Mouse (Mus musculus) small intestine, adult 2 months (tissue): ENCODE data around the gene Csf2rb2. TPM values are rescaled to one million over a fixed set of nuclear protein-coding genes. Genes with fewer than 3 reads are reported as not detected.
"Not testable (repeated sequence)": the region's sequence is repeated elsewhere in the genome, so short reads cannot be mapped to it uniquely, and the experiment has no call there.

Source experiments
- H3K27ac ChIP-seq: fragments of 200-500 bp; 2 replicates; pipeline ENCODE4 v1.5.1; 2012; ENCODE audit warnings: low read depth, low read length, control low read depth, inconsistent platforms; ENCODE audit not compliant: insufficient read depth
- H3K27me3 ChIP-seq: fragments of 200-500 bp; 2 replicates; pipeline ENCODE4 v1.6.1; 2012; ENCODE audit warnings: mild to moderate bottlenecking, moderate library complexity, low read length, inconsistent platforms; ENCODE audit not compliant: control insufficient read depth, insufficient read depth
- H3K36me3 ChIP-seq: fragments of 200-500 bp; 2 replicates; pipeline ENCODE4 v1.6.1; 2012; ENCODE audit warnings: mild to moderate bottlenecking, low read length, control low read depth, inconsistent platforms; ENCODE audit not compliant: control insufficient read depth, insufficient read depth
- H3K4me1 ChIP-seq: fragments of 200-500 bp; 2 replicates; pipeline ENCODE4 v1.6.1; 2012; ENCODE audit warnings: low read length, inconsistent platforms, mixed read lengths; ENCODE audit not compliant: control insufficient read depth, insufficient read depth, insufficient read length
- H3K4me3 ChIP-seq: fragments of 200-500 bp; 2 replicates; pipeline ENCODE4 v1.5.1; 2012; ENCODE audit warnings: low read depth, mild to moderate bottlenecking, control low read depth, inconsistent platforms, low read length, moderate library complexity
- CTCF ChIP-seq: fragments of 200-500 bp; IDR thresholded peaks from 2 replicates; pipeline ENCODE4 v1.5.1; 2012; ENCODE audit warnings: low read depth, mild to moderate bottlenecking, control low read depth, inconsistent platforms, low read length, moderate library complexity, mixed read lengths; ENCODE audit not compliant: insufficient replicate concordance, insufficient read length; ENCODE audit errors: extremely low read depth
- POLR2A ChIP-seq: fragments of 200-500 bp; IDR thresholded peaks from 2 replicates; pipeline ENCODE4 v1.6.1; 2012; ENCODE audit warnings: low read depth, mild to moderate bottlenecking, control low read depth, inconsistent platforms, low read length, moderate library complexity
- WGBS: fragments of 180-500 bp; shearing (Covaris S2); methylation state at CpG from one replicate; pipeline ENCODE4 v1.1.7; 2018; 5-methylcytosine and 5-hydroxymethylcytosine counted together
- polyA plus RNA-seq: library from polyadenylated mRNA; depleted of rRNA; stranded (reverse); fragments of >200 nt; gene quantifications from 2 replicates; pipeline ENCODE4 v1.2.3, GENCODE M21; 2012

Csf2rb2 gene
- polyA plus RNA-seq, 1 experiment, result 3.5 TPM

DNA sequence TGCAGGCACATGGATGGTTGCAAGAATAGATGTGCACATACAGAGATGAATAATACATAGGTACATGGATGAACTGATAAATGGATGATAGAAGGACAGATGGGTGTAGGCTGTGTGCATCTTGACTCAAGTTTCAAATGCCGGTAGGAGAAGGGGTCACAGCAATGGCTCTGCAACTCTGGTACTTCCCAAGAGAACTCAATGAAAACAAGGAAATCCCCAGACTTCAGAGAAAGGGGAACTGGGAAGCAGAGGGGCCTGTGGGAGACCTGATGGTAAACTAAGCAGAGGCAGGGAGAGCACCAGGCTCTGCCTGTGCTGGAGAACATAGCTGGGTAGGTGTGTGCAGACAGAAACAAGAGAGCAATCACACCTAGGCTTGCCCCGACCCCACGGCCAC lies 28.9 kb upstream of the Csf2rb2 start:
- 68% methylated on average over 3 of the region's 3 CpGs for WGBS
- peaks cover 3% of the 10 kb centered on the region; the same call in 1 of the 2 replicates for H3K27me3 ChIP-seq
- no peak for TF ChIP-seq POLR2A
- TF ChIP-seq CTCF, result no peak
- H3K36me3 ChIP-seq, result no peaks in the 10 kb centered on the region
- H3K27ac ChIP-seq, result no peak overlapping the region
- H3K4me1 ChIP-seq, result no peaks in the 10 kb centered on the region
- no peak overlapping the region for H3K4me3 ChIP-seq

- no peak for TF ChIP-seq POLR2A
- no peak for TF ChIP-seq CTCF
- peaks cover 3% of the 10 kb centered on the region; the same call in 1 of the 2 replicates for H3K27me3 ChIP-seq
- WGBS, result 55% methylated on average over 6 of the region's 6 CpGs
- no peaks in the 10 kb centered on the region for H3K36me3 ChIP-seq
- H3K27ac ChIP-seq, result no peak overlapping the region
- no peaks in the 10 kb centered on the region for H3K4me1 ChIP-seq
- no peak overlapping the region for H3K4me3 ChIP-seq
These were observed 27.5 kb upstream of the Csf2rb2 start for GRCm38 (mm10) chr15:78332981-78333380.

DNA sequence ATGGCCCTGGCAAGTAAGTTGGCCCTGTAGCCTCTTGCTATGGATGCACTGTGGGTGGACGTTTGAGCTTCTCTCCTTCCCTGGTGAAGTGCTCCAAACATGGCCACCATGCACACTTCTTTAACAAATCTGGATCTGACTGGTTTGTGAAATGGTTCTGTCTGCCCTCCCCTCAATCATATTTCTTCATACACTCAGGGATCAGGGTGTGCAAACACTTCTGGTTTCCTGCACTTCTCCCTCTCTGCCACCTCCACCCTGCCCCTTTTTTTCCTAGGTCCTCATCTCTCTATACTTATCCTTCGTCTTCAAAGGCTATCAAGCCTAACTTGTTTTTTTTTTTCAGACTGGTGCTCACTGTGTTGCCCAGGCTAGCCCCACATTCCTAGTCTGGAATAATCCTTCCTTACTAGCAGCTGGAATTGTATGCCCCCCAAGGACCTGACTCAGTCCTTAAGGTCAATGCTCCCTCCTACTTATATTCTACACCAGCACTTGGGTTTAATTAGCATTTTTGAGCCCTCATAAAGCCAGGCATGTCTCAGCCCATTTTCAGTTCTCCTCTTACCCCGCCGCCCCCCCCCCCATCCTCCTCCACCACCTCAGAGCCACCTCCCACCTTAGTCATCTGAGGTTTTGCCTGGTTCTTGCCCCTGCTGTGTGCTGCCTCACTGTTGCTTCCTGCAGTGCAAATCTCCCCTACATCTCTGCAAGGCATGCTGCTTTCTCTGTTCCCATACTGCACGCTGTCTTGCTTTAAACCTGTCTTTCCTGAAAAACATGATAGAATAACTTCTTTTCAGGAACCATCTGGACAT lies 26.2 kb upstream of the Csf2rb2 start:
- Histone ChIP-seq H3K27me3 (peaks cover 3% of the 10 kb centered on the region; the same call in 1 of the 2 replicates), H3K4me1 (no peaks in the 10 kb centered on the region), H3K4me3 (no peak overlapping the region), H3K27ac (no peak overlapping the region), H3K36me3 (no peaks in the 10 kb centered on the region)
- TF ChIP-seq CTCF (no peak), POLR2A (no peak)
- WGBS, result 46% methylated on average over 5 of the region's 5 CpGs

GRCm38 (mm10) chr15:78330706-78331105 lies 25.2 kb upstream of the Csf2rb2 start:
- H3K36me3 ChIP-seq, result no peaks in the 10 kb centered on the region
- H3K27me3 ChIP-seq, result peaks cover 3% of the 10 kb centered on the region; the same call in 1 of the 2 replicates
- 80% methylated on average over 4 of the region's 4 CpGs for WGBS
- no peak overlapping the region for H3K4me3 ChIP-seq
- H3K4me1 ChIP-seq, result no peaks in the 10 kb centered on the region
- no peak overlapping the region for H3K27ac ChIP-seq
- TF ChIP-seq CTCF (no peak), POLR2A (no peak)

DNA sequence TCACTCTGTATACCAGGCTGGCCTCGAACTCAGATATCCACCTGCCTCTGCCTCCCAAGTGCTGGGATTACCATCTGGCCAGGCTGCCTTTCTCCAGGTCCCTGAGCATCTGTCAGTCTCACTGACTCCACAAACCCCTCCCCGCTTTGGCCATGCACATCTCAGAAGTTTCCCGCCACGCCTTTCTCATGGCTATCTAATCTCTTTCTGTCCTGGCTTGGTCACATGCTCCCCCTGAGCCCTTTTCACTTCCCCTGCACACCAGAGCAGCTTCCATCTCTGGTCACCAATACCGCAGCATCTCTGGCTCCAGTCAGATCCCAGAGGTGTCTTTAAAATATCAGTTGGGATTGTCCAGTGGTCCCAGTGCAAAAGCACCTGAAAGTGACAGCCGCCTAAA lies 24.5 kb upstream of the Csf2rb2 start:
- H3K4me3 ChIP-seq, H3K27me3 ChIP-seq, H3K4me1 ChIP-seq, H3K36me3 ChIP-seq, H3K27ac ChIP-seq: not testable (repeated sequence)
- WGBS, result 46% methylated on average over 6 of the region's 6 CpGs

GRCm38 (mm10) chr15:78328520-78329097 lies 23.1 kb upstream of the Csf2rb2 start:
- Histone ChIP-seq H3K36me3 (no peaks in the 10 kb centered on the region), H3K27ac (no peak overlapping the region), H3K4me1 (no peaks in the 10 kb centered on the region), H3K4me3 (no peak overlapping the region), H3K27me3 (peaks cover 3% of the 10 kb centered on the region; the same call in 1 of the 2 replicates)
- no peak for TF ChIP-seq POLR2A
- TF ChIP-seq CTCF, result no peak
- 81% methylated on average over 3 of the region's 3 CpGs for WGBS

GRCm38 (mm10) chr15:78327753-78328341 lies 22.3 kb upstream of the Csf2rb2 start:
- WGBS, result 73% methylated on average over 6 of the region's 6 CpGs
- H3K27me3 ChIP-seq, H3K4me1 ChIP-seq, H3K36me3 ChIP-seq, H3K27ac ChIP-seq, H3K4me3 ChIP-seq: not testable (repeated sequence)
